Mouse (Mus musculus): ENCODE measurements around the gene Gm7247. TPM values are rescaled to one million over a fixed set of nuclear protein-coding genes. Genes with fewer than 3 reads are reported as not detected.
A peak's percentile ranks its signal among the peaks of the same experiment; 100 is the strongest.
"Not testable (repeated sequence)": the region's sequence is repeated elsewhere in the genome, so short reads cannot be mapped to it uniquely, and the experiment has no call there.

Gm7247 gene
- total RNA-seq (2015; ENCODE audit: low replicate concordance), result not detected in 2 replicates
- not detected in 2 replicates for total RNA-seq (2017; ENCODE audit: low replicate concordance)

DNA sequence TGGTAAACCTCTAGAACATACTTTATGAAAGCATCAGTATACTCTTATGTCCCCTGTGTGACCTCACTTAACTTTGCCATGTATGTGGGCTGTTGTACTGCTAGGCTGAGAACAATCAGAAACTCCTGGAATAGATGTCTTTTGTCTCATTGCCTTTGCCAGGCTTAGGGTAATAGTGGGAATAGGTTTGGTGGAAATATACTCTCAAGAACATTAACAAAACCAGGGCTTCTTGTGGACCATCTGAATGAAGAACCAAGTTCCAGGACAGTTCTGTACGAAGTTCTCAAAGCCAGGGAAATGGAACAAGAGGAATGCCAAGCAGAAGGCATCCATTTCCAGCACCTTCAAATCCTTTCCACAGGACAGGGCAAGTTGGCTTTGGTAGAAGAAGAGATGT lies at the start of gene Gm7247:
Gene Gm7247 (plus strand): TSS at position 301 of the 400 bp plus-strand sequence.
- no peak for ATAC-seq (replicated peaks; ENCODE audit: low FRiP score, poor library complexity, severe bottlenecking)

DNA sequence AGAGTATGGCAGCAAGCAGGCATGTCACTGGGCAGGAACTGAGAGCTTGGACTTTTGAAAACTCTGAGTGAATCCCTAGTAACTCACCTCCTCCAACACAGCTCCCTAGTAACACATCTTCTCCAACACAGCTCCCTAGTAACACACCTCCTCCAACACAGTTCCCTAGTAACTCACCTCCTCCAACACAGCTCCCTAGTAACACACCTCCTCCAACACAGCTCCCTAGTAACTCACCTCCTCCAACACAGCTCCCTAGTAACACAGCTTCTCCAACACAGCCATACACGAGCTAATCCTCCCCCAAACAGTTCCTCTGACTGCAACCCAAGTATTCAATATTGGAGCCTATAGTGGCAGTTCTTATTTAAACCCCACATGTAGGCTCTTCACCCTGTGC lies 37.6 kb upstream of the Gm7247 start:
- ATAC-seq (replicated peaks; ENCODE audit: low FRiP score, poor library complexity, severe bottlenecking), result no peak

DNA sequence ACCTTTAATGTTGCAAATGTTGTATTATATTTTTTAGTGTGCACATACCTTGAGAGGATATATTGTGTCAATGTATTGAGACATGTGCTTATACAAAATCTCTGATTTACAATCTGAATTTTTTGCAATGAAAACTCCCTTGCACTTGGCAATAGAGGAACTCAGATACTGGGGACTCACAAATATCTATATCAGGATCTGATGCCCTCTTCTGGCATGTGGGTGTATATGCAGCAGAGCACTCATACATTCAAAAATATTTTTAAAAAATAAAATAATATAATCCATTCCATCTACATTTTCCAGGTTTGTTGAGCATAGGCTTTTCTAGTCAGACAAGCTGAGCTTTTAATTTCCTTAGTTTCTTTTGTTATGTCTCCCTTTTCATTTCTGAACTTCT lies 15.5 kb upstream of the Gm7247 start:
- no peak for ATAC-seq (replicated peaks; ENCODE audit: low FRiP score, poor library complexity, severe bottlenecking)

DNA sequence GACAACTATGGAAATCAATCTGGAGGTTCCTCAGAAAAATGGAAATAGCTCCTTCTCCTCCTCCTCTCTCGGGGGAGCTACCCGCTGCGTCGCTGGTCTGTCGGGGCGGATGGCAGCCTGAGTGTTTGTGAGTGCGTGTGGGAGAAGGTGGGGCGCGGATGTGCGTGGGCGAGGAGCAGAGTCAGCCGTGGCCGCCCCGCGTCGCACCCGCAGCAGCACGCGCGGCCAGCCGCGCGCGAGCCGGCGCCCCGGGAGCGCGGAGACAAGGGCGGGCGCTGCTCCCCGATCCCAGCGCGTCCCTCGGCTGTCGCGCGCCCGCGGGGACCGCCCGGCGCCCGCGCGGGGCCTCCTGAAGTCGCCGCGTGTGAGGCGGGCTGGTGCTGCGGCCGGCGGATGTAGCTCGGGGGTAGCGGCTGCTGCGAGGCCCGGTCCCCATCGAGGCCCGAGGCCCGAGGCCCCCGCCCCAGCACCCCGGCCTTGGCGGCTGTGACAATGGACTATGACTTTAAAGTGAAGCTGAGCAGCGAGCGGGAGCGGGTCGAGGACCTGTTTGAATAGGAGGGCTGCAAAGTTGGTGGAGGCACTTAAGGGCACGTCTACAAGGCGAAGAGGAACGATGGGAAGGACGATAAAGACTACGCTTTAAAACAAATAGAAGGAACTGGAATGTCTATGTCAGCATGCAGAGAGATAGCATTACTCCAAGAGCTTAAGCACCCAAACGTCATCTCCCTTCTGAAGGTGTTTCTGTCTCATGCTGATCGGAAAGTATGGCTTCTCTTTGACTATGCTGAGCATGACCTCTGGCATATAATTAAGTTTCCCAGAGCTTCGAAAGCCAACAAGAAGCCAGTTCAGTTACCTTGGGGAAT lies 3.2 kb upstream of the Gm7247 start:
- peak; percentile 46 for ATAC-seq (replicated peaks; ENCODE audit: low FRiP score, poor library complexity, severe bottlenecking)

DNA sequence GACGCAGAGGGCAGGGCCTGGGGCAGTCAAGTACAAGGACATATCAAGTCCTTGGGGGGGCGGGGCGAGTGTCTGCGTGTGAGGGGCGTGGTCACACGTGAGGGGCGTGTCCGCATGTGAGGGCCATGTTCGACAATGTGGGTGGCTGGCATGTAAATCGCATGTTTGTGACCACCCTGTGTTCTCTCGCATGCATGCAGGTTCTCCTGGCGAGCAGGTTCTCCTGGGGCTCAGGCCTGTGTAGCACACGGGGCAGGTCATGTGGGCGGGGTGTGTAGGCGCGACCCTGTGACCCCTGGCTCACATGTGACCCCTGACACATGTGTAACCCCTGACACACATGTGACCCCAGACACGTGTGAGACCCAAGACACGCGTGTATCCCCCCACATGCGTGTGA lies 21.2 kb downstream of the Gm7247 start:
- no peak for ATAC-seq (replicated peaks; ENCODE audit: low FRiP score, poor library complexity, severe bottlenecking)

DNA sequence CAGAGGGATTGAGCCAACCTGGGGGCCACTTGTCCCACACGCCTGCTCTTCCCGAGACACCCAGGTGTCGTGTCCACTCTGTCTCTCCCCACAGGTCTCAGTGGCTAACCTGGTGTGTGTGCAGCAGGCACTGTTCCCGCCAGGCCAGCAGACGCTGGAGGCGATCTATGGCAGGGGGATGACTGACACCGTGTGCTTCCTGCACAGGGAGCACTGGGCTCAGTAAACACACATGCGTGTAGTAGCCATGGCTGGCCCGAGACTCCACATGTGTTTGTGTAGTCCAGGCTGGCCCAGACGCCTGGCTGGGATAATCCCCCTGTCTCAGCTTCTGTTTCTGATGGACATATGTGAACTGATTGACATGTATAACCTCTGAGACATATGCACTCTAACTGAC lies 22.8 kb downstream of the Gm7247 start:
- ATAC-seq (replicated peaks; ENCODE audit: low FRiP score, poor library complexity, severe bottlenecking), result no peak

- no peak for ATAC-seq (replicated peaks; ENCODE audit: low FRiP score, poor library complexity, severe bottlenecking)
Measured at GRCm38 (mm10) chr14:51385741-51386140, 24.2 kb downstream of the Gm7247 start.

DNA sequence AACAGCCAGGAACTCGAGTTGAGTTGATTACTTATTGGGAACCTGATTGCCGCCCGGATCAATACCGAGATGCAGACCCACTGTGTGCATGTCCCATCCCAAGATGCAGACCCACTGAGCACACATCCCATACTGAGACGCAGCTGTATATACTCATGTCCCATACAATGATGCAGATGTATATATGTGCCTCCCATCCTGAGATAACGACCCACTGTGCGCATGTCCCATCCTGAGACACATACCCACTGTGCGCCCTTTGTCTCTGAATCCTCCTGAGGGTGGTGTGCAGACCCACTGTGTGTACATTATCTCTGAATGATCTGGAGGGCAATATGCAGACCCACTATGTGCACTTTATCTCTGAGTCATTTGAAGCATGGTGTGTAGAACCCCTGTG lies 26.2 kb downstream of the Gm7247 start:
- no peak for ATAC-seq (replicated peaks; ENCODE audit: low FRiP score, poor library complexity, severe bottlenecking)

GRCm38 (mm10) chr14:51388222-51388621 lies 26.7 kb downstream of the Gm7247 start:
- no peak for ATAC-seq (replicated peaks; ENCODE audit: low FRiP score, poor library complexity, severe bottlenecking)

DNA sequence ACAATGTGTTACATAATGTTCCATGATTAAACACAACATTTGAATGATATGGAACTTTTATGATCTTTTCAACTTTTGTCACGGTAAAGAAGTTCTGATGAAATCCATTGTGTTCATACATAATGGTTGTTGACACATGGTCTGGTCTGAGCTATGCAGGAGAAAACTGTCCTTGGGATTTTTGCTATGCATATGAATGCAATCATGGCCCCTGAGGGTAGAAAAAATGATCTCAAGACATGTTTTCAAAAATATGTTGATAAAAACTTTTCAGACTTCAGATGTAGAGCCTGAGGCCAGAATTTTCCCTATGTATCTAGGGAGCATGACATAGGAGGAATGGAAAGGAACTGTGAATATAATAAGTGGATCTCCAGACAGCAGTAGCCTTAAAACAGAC lies 49.0 kb downstream of the Gm7247 start, which contains the start of gene Vmn2r88:
Gene Vmn2r88 (plus strand): TSS at position 301 of the 400 bp plus-strand sequence.
- ATAC-seq (replicated peaks; ENCODE audit: low FRiP score, poor library complexity, severe bottlenecking), result no peak

DNA sequence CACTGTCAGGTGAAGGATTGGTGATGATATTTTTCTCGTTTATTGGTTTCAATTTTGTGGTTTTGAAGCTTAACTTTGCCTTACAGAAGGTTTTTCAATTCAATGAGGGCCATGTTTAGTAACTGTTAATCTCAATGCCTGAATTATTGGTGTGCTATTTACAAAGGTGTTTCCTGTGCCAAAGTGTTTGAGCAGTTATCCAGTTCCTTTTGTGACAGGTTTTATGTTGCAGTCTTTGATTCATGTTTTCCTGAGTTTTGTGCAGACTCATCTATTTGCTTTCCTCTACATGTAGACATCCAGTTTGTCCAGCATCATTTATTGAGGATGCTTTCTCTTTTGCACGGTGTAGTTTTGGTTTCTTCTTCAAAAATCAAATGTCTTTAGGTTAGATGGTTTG lies 62.3 kb downstream of the Gm7247 start:
- ATAC-seq (replicated peaks; ENCODE audit: low FRiP score, poor library complexity, severe bottlenecking), result no peak

DNA sequence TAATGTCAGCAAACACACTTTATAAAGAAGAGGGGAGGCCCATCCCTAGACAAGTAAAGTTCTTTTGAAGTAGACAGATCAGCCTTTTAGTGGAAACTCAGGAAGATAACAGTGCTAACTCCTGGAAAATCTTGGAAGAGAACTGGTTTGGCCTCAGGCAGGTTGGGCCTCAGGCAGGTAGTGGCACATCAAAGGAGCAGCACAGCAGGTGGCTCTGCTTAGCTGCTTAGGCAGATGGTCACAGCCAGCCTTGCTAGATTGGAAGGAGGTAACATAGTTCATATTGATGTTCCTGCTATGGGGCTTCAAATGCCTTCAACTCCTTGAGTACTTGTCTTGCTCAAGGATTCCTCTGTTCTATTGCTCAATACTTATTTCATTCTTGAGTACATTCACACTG lies 68.6 kb downstream of the Gm7247 start:
- not testable (repeated sequence) for ATAC-seq (replicated peaks; ENCODE audit: low FRiP score, poor library complexity, severe bottlenecking)

GRCm38 (mm10) chr14:51434546-51434945 lies 73.0 kb downstream of the Gm7247 start:
- ATAC-seq (replicated peaks; ENCODE audit: low FRiP score, poor library complexity, severe bottlenecking), result no peak

DNA sequence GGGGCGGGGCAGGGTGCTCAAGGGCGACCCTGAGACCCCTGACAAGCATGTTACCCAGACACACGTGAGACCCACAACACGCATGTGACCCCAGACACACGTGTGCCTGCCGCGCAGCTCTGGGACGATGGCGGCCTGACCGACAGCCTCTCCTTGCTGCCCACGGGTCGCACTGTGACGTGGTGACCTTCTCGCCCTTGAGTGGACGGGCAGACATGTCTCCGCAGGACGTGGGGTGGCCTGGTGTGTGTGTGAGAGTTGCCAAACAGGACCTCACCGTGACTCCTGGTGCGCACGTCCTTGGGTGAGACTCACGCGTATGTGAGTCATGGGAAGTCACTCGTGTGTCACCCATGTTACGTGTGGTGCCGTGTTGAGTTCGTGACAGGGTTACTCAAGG lies 73.5 kb downstream of the Gm7247 start:
- ATAC-seq (replicated peaks; ENCODE audit: low FRiP score, poor library complexity, severe bottlenecking), result no peak

- no peak for ATAC-seq (replicated peaks; ENCODE audit: low FRiP score, poor library complexity, severe bottlenecking)
Measured at GRCm38 (mm10) chr14:51438955-51439354, 77.4 kb downstream of the Gm7247 start.

DNA sequence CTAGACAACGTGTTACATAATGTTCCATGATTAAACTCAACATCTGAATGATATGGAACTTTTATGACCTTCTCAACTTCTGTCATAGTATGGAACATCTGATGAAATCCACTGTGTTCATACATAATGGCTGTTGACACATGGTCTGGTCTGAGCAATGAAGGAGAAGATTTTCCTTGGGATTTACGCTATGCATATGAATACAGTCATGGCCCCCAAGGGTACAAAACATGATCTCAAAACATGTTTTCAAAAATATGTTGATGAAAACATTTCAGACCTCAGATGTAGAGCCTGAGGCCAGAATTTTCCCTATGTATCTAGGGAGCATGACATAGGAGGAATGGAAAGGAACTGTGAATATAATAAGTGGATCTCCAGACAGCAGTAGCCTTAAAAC lies 90.0 kb downstream of the Gm7247 start, which contains the start of gene Vmn2r89:
Gene Vmn2r89 (plus strand): TSS at position 301 of the 400 bp plus-strand sequence.
- ATAC-seq (replicated peaks; ENCODE audit: low FRiP score, poor library complexity, severe bottlenecking), result not testable (repeated sequence)

DNA sequence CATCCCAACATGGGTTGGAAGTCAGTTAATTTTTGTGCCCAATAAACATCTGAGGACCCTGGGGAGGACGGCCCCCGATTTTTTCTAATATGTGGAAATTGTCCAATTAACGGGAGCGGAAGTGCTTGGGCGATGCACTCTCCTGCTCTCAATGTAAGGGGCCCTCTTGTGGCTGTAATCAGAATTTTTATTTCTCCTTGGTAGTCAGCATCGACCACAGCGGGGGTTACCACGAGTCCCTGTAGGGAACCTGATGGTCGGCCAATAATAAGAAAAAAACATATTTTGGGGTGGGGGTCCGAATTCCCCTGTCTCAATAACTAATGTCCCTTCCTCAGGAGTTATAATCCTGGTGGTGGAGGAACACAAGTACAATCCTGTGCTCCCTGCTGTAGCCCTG lies 118.7 kb downstream of the Gm7247 start:
- ATAC-seq (replicated peaks; ENCODE audit: low FRiP score, poor library complexity, severe bottlenecking), result not testable (repeated sequence)

DNA sequence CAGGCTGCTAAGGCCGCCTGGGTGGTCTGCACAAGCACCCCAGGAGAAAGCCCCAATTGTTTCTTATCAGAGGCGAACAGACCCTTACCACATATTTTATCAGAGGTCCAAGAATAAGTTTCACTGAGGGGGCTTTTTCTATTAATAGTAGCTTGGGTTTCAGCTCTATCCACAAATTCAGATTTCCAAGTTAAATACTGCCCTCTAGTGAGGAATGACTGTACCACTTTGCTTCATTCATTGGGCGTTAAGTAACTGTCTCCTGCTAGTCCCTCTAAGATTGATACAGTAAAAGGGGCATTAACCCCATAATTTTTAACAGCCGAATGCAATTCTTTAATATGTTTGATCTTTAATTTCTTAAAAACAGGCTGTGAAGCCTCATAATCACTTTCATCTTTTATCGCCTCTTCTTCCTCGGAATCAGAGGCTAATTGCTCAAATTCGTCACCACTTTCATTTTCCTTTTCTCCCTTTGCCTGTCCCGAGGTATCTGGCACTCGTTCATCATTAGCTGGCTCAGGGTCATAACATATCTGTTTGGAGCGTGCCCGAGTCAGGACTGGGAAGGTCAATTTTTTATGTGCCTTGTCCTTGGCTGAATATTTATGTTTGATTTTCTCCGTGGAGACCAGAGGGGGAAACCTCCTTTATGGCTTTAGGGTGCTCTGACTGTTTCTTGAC lies 119.9 kb downstream of the Gm7247 start:
- not testable (repeated sequence) for ATAC-seq (replicated peaks; ENCODE audit: low FRiP score, poor library complexity, severe bottlenecking)

DNA sequence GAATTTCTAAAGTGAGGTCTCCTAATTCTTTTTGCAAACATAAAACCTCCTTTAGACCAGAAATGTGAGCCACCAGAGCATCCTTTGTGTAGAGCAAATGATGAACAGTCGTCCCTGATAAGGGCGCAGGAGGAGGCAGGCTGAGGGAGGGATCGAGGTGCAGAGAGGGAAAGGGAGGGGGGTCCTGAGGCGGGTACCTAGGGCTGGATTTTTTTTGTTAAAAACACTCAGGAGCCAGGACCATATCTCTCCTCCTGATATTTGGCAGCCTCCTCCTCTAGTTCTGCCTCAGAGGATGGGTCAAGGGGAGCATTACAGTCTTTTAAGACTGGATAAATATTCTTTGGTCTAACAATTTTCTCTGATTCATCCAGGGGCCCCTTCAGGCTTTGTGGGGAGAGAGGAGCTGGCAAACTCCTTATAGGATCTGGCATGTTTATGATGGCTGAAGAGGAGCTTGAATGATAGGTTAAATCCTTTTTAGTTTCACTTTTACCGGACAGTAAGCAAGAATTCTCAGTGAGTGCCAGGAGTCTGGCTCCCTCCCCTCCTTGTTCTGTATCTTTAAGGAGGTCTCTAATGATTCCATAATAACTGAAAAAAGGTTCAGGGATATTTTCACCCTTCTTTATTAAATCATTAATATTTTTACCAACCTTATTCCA lies 120.6 kb downstream of the Gm7247 start:
- no peak for ATAC-seq (replicated peaks; ENCODE audit: low FRiP score, poor library complexity, severe bottlenecking)

DNA sequence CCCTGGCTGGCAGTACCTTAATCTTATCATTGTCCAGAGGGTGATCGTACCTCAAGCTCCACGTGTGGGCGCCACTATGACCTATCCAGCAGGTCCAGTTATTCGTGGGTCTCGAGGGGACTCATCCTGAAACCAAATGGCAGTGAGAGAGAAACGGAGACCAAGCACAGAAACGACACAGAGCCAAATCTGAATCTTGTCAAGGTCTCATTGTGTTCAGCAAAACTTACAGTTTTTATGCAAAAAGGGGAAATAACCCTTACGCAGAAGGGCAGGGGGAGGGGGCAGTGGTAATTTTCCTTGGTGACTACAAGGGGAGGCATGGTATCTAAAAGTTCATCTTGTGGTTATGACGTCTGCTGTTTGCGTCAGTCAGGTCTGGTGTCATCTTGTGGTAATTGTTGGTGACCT lies 121.4 kb downstream of the Gm7247 start:
- ATAC-seq (replicated peaks; ENCODE audit: low FRiP score, poor library complexity, severe bottlenecking), result not testable (repeated sequence)

Measured in erythroid progenitor cell, adult 5-6 weeks (primary cell).